In the genomic region with DNA sequence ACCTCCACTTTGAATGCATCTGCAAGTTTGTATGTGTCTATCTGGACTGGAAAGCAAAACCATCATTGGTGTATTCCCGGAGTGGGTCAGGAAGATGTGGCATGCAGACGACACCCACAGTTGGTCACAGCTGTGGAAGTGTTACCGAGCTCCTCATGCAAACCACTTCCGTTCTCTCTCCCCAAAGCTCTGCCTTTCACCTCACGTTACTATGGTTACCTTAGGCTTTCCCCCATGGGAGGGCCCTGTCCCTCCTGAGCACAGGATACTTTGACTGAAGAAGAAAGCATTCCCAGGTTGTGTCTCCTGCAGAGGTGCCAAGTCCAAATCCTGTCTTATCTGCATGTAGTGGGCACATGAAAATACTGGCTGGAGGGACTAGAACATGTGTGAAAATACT, we compare ENCODE assay signal across 13 mouse cellular contexts. TPM values are rescaled to one million over a fixed set of nuclear protein-coding genes. Genes with fewer than 3 reads are reported as not detected.
DNase-seq lines count a peak whose midpoint lies in the region; ATAC-seq lines count a peak whose summit lies in the region.
"Had no signal": no experiment of that assay in that cellular context is flagged by ENCODE, and none has a peak within 500 bp of the region (broad histone marks: within the 10 kb centered on the region; RNA-seq: fewer than 3 reads in every experiment).

No protein-coding gene starts in this region.

- peak; percentile 53 for DNase-seq in 416B (ENCODE audit: low read depth)
- peak; percentile 31 to 60 for DNase-seq in CD8-positive naive resting alpha-beta T cell, adult 2 months (ENCODE audit: low read depth in 2 of 2, low spot score in 2 of 2)
- DNase-seq in thymus, adult 18-20 months, result peak; percentile 72 to 87
- DNase-seq in layer of hippocampus, postnatal 10 days (ENCODE audit: low spot score in 2 of 2), result no peak
- DNase-seq in kidney, postnatal 10 days, result no peak
- DNase-seq in kidney, adult 11 months, result no peak
- DNase-seq: adrenal gland, postnatal 25 days; cerebellum, postnatal 36 days; gastrocnemius, adult 2 months; kidney, adult 2 months; retina, postnatal 1 day had no signal

- peak; percentile 64 for ATAC-seq in megakaryocyte progenitor cell, adult 5-6 weeks (replicated peaks; ENCODE audit: poor library complexity)

RNA-seq across cellular contexts. Expression of a gene that starts 6.6 kb away (rescaled TPM):
- total RNA-seq in megakaryocyte progenitor cell, adult 5-6 weeks (2015), result 27.6 and 29.6 TPM in 2 replicates
- total RNA-seq in megakaryocyte progenitor cell, adult 5-6 weeks (2017), result 146 and 199 TPM in 2 replicates
- 10 to 100 TPM; 58.4 to 59.6 TPM for total RNA-seq in layer of hippocampus, postnatal 10 days (2021)

RNA-seq across cellular contexts. Expression of a gene that starts 24.6 kb away (rescaled TPM):
- total RNA-seq in megakaryocyte progenitor cell, adult 5-6 weeks (2015), result not detected in 2 replicates
- total RNA-seq in megakaryocyte progenitor cell, adult 5-6 weeks (2017), result 0.07 TPM in 1 of 2 replicates, not detected in the other
- not detected for total RNA-seq in layer of hippocampus, postnatal 10 days (2021)
- total RNA-seq: adrenal gland, postnatal 25 days; gastrocnemius, adult 2 months; layer of hippocampus, adult 8-10 months had no signal

RNA-seq across cellular contexts. Expression of a gene that starts 38.6 kb away (rescaled TPM):
- total RNA-seq in megakaryocyte progenitor cell, adult 5-6 weeks (2015), result 0.22 and 0.37 TPM in 2 replicates
- total RNA-seq in megakaryocyte progenitor cell, adult 5-6 weeks (2017), result 1.1 and 2.0 TPM in 2 replicates
- not detected for total RNA-seq in layer of hippocampus, postnatal 10 days (2021)

RNA-seq across cellular contexts. Expression of a gene that starts 40.2 kb away (rescaled TPM):
- total RNA-seq in megakaryocyte progenitor cell, adult 5-6 weeks (2015), result 1.4 and 2.1 TPM in 2 replicates
- 1.00 and 2.1 TPM in 2 replicates for total RNA-seq in megakaryocyte progenitor cell, adult 5-6 weeks (2017)
- under 1 TPM; 0.41 to 0.47 TPM for total RNA-seq in layer of hippocampus, postnatal 10 days (2021)
- total RNA-seq: adrenal gland, postnatal 25 days had no signal

Comparison
In these comparisons a context has a peak if more than half of its experiments do, and no peak if none do; other contexts are left out.
1. DNase-seq: peak in 416B (single experiment), CD8-positive naive resting alpha-beta T cell, adult 2 months (2 of 2) and thymus, adult 18-20 months (2 of 2); none in layer of hippocampus, postnatal 10 days (0 of 2), kidney, postnatal 10 days (single experiment) and kidney, adult 11 months (single experiment).